Mouse (Mus musculus): ENCODE results near the gene Sipa1l3. TPM values are rescaled to one million over a fixed set of nuclear protein-coding genes. Genes with fewer than 3 reads are reported as not detected.

The Sipa1l3 gene
- total RNA-seq, 2 experiments from 2014 or later: 5.4 to 28.2 TPM

GRCm38 (mm10) chr7:29390234-29390633, 128.2 kb downstream of the Sipa1l3 start:
- ATAC-seq (replicated peaks; ENCODE audit: poor library complexity): no peak

- ATAC-seq (replicated peaks; ENCODE audit: poor library complexity): no peak
These were observed 130.8 kb downstream of the Sipa1l3 start for GRCm38 (mm10) chr7:29387524-29388068.

- no peak for ATAC-seq (replicated peaks; ENCODE audit: poor library complexity)
These were observed 132.1 kb downstream of the Sipa1l3 start for GRCm38 (mm10) chr7:29386349-29386748.

GRCm38 (mm10) chr7:29385791-29386190, 132.7 kb downstream of the Sipa1l3 start:
- ATAC-seq (replicated peaks; ENCODE audit: poor library complexity): no peak

- peak; percentile 97 for ATAC-seq (replicated peaks; ENCODE audit: poor library complexity)
These were observed 135.2 kb downstream of the Sipa1l3 start for GRCm38 (mm10) chr7:29383255-29383654.

GRCm38 (mm10) chr7:29381466-29382040, 136.9 kb downstream of the Sipa1l3 start:
- no peak for ATAC-seq (replicated peaks; ENCODE audit: poor library complexity)

GRCm38 (mm10) chr7:29374054-29374453, 144.4 kb downstream of the Sipa1l3 start:
- ATAC-seq (replicated peaks; ENCODE audit: poor library complexity): no peak

- peak; percentile 69 for ATAC-seq (replicated peaks; ENCODE audit: poor library complexity)
These were observed 146.3 kb downstream of the Sipa1l3 start for GRCm38 (mm10) chr7:29372123-29372522.

- peak; percentile 64 for ATAC-seq (replicated peaks; ENCODE audit: poor library complexity)
These were observed 148.4 kb downstream of the Sipa1l3 start for GRCm38 (mm10) chr7:29370031-29370430.

GRCm38 (mm10) chr7:29368004-29368320, 150.5 kb downstream of the Sipa1l3 start:
- no peak for ATAC-seq (replicated peaks; ENCODE audit: poor library complexity)

GRCm38 (mm10) chr7:29367166-29368003, 151.1 kb downstream of the Sipa1l3 start:
- ATAC-seq (replicated peaks; ENCODE audit: poor library complexity): no peak

GRCm38 (mm10) chr7:29364052-29364451, 154.4 kb downstream of the Sipa1l3 start:
- peak; percentile 88 for ATAC-seq (replicated peaks; ENCODE audit: poor library complexity)

- no peak for ATAC-seq (replicated peaks; ENCODE audit: poor library complexity)
These were observed 156.9 kb downstream of the Sipa1l3 start for GRCm38 (mm10) chr7:29361497-29361896.

- no peak for ATAC-seq (replicated peaks; ENCODE audit: poor library complexity)
These were observed 163.0 kb downstream of the Sipa1l3 start for GRCm38 (mm10) chr7:29355406-29355805.

GRCm38 (mm10) chr7:29354161-29354560, 164.3 kb downstream of the Sipa1l3 start:
- peak; percentile 44; the same call in 1 of the 2 replicates for ATAC-seq (replicated peaks; ENCODE audit: poor library complexity)

GRCm38 (mm10) chr7:29352246-29352645, 166.2 kb downstream of the Sipa1l3 start:
- ATAC-seq (replicated peaks; ENCODE audit: poor library complexity): no peak

GRCm38 (mm10) chr7:29350489-29350888, 168.0 kb downstream of the Sipa1l3 start:
- peak; percentile 49; the same call in 1 of the 2 replicates for ATAC-seq (replicated peaks; ENCODE audit: poor library complexity)

GRCm38 (mm10) chr7:29346212-29346611, 172.2 kb downstream of the Sipa1l3 start:
- ATAC-seq (replicated peaks; ENCODE audit: poor library complexity): no peak

- no peak for ATAC-seq (replicated peaks; ENCODE audit: poor library complexity)
These were observed 172.9 kb downstream of the Sipa1l3 start for GRCm38 (mm10) chr7:29345534-29345933.

- no peak for ATAC-seq (replicated peaks; ENCODE audit: poor library complexity)
These were observed 174.7 kb downstream of the Sipa1l3 start for GRCm38 (mm10) chr7:29343746-29344145.

GRCm38 (mm10) chr7:29342489-29343092, 175.8 kb downstream of the Sipa1l3 start:
- ATAC-seq (replicated peaks; ENCODE audit: poor library complexity): peak; percentile 49

- no peak for ATAC-seq (replicated peaks; ENCODE audit: poor library complexity)
These were observed 176.7 kb downstream of the Sipa1l3 start for GRCm38 (mm10) chr7:29341722-29342121.
